8 mouse cellular contexts compared by ENCODE assay signal in the genomic region with DNA sequence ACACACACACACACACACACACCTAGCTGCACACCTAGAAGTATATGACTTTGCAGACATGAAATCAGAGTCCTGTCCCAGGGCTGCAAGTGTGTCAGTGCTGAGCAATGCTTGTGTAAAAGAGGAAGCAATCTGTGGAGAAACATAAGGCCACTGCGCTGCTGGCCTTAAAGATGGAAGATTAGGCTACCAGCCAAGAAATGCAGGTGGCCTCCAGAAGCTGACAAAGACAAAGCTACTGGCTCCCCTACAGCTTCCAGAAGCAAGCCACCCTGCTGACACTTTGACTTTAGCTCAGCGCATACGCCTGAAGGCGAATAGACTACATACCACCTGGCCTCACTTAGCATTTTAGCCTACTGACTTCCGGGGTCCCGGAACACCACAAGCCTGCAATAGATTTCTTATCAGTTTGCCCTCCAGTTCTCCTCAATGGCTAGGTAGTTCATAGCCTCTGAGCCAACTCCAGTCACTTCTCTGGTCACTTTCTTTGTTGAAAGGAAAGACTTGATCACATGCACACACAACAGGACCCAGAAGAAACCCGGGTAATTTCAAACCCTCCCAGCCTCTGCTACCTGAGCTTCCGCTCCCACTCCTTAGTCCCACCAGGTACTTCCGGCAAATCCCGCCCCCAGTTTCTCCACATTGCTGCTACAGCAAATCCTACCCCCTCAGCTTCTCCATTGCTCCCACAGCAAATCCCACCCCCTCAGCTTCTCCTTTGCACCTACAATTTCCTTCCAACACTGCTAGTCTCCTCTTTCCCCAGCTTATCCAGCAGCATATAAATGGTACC. TPM values are rescaled to one million over a fixed set of nuclear protein-coding genes. Genes with fewer than 3 reads are reported as not detected.
DNase-seq lines count a peak whose midpoint lies in the region; ATAC-seq and TF ChIP-seq lines count a peak whose summit lies in the region.

No protein-coding gene starts in this region.

- peak; percentile 49; the same call in 1 of the 2 replicates for ATAC-seq in hindbrain, embryonic 13.5 days (ENCODE audit: low FRiP score)
- ATAC-seq in hindbrain, embryonic 11.5 days (ENCODE audit: low FRiP score), result no peak
- ATAC-seq in kidney, postnatal 0 days (replicated peaks; ENCODE audit: low FRiP score, low read depth), result no peak
- ATAC-seq in erythroid progenitor cell, adult 5-6 weeks (replicated peaks; ENCODE audit: low FRiP score, poor library complexity, severe bottlenecking), result no peak

- TF ChIP-seq CTCF in kidney, postnatal 0 days (IDR thresholded peaks at IDR 0.05; ENCODE audit: low read depth), result no peak

- no peak overlapping the region for H3K4me3 ChIP-seq in hindbrain, embryonic 13.5 days
- H3K4me3 ChIP-seq in hindbrain, embryonic 11.5 days (ENCODE audit: low read depth, low read length), result no peak overlapping the region
- H3K4me3 ChIP-seq in kidney, postnatal 0 days (replicated peaks; ENCODE audit: low read depth, low read length), result no peak overlapping the region

- H3K36me3 ChIP-seq in hindbrain, embryonic 13.5 days, result no peaks in the 10 kb centered on the region
- no peaks in the 10 kb centered on the region for H3K36me3 ChIP-seq in hindbrain, embryonic 11.5 days (ENCODE audit: control insufficient read depth, insufficient read depth, low read length)
- no peaks in the 10 kb centered on the region for H3K36me3 ChIP-seq in kidney, postnatal 0 days (ENCODE audit: insufficient read depth, low read length)

- no peaks in the 10 kb centered on the region for H3K27me3 ChIP-seq in hindbrain, embryonic 13.5 days
- no peaks in the 10 kb centered on the region for H3K27me3 ChIP-seq in hindbrain, embryonic 11.5 days (ENCODE audit: control insufficient read depth, insufficient read depth, low read length)
- H3K27me3 ChIP-seq in kidney, postnatal 0 days (ENCODE audit: insufficient read depth, low read length), result no peaks in the 10 kb centered on the region

- no peaks in the 10 kb centered on the region for H3K9me3 ChIP-seq in hindbrain, embryonic 13.5 days
- H3K9me3 ChIP-seq in hindbrain, embryonic 11.5 days (ENCODE audit: control insufficient read depth, low read length), result no peaks in the 10 kb centered on the region
- H3K9me3 ChIP-seq in kidney, postnatal 0 days (replicated peaks; ENCODE audit: low read length), result no peaks in the 10 kb centered on the region

- no peak overlapping the region for H3K4me2 ChIP-seq in hindbrain, embryonic 13.5 days
- H3K4me2 ChIP-seq in hindbrain, embryonic 11.5 days (replicated peaks; ENCODE audit: low read depth, low read length), result no peak overlapping the region
- H3K4me2 ChIP-seq in kidney, postnatal 0 days (ENCODE audit: low read length), result no peak overlapping the region

- peaks cover 16% of the 10 kb centered on the region; the same call in 1 of the 2 replicates for H3K4me1 ChIP-seq in hindbrain, embryonic 13.5 days (replicated peaks)
- H3K4me1 ChIP-seq in hindbrain, embryonic 11.5 days (replicated peaks; ENCODE audit: control insufficient read depth, insufficient read depth, low read length), result no peaks in the 10 kb centered on the region
- no peaks in the 10 kb centered on the region for H3K4me1 ChIP-seq in kidney, postnatal 0 days (replicated peaks; ENCODE audit: insufficient read depth, low read length)

- H3K27ac ChIP-seq in hindbrain, embryonic 13.5 days, result peak overlapping the region; percentile 30; the same call in 1 of the 2 replicates
- H3K27ac ChIP-seq in hindbrain, embryonic 11.5 days (ENCODE audit: low read depth, low read length), result no peak overlapping the region
- H3K27ac ChIP-seq in kidney, postnatal 0 days, result no peak overlapping the region

- no peak for DNase-seq in hindbrain, embryonic 11.5 days (ENCODE audit: low spot score)
- DNase-seq in CD4-positive, CD25-positive, alpha-beta regulatory T cell, adult 2 months (ENCODE audit: low read depth, low spot score), result peak; percentile 22
- DNase-seq in brain, adult 2 months (ENCODE audit: low read depth, low spot score), result peak; percentile 79
- peak; percentile 19 for DNase-seq in kidney, postnatal 0 days (ENCODE audit: low spot score)
- DNase-seq in urinary bladder, postnatal 4 days (ENCODE audit: low spot score in 2 of 2), result no peak
- no peak for DNase-seq in heart, postnatal 4 days

- no peak overlapping the region for H3K9ac ChIP-seq in hindbrain, embryonic 13.5 days
- H3K9ac ChIP-seq in hindbrain, embryonic 11.5 days (ENCODE audit: low read depth, low read length), result no peak overlapping the region
- H3K9ac ChIP-seq in kidney, postnatal 0 days (ENCODE audit: low read depth, low read length), result no peak overlapping the region

- WGBS in hindbrain, embryonic 13.5 days, result 45% methylated on average over 10 of the region's 10 CpGs
- WGBS in hindbrain, embryonic 11.5 days, result 53% methylated on average over 10 of the region's 10 CpGs
- 46% methylated on average over 10 of the region's 10 CpGs for WGBS in kidney, postnatal 0 days

RNA-seq across cellular contexts. Expression of gene G3bp2, which starts 23.0 kb away (rescaled TPM):
- polyA plus RNA-seq in hindbrain, embryonic 13.5 days (2015; fragmentation: Nextera tagmentation; extraction: Ambion mirVana), result 425 and 430 TPM in 2 replicates
- polyA plus RNA-seq in hindbrain, embryonic 11.5 days (2014; fragmentation: Nextera tagmentation; extraction: Ambion mirVana), result 333 and 359 TPM in 2 replicates
- 134 and 155 TPM in 2 replicates for polyA plus RNA-seq in kidney, postnatal 0 days (2015; fragmentation: Nextera tagmentation; extraction: Ambion mirVana)
- total RNA-seq in erythroid progenitor cell, adult 5-6 weeks (2015; ENCODE audit: low replicate concordance), result 40.0 and 47.8 TPM in 2 replicates
- total RNA-seq in erythroid progenitor cell, adult 5-6 weeks (2017; ENCODE audit: low replicate concordance), result 60.5 and 68.3 TPM in 2 replicates
- total RNA-seq in heart, postnatal 4 days (2021), result 10 to 100 TPM; 81.1 to 82.9 TPM

RNA-seq across cellular contexts. Expression of gene Uso1, which starts 31.2 kb away (rescaled TPM):
- 43.9 and 44.6 TPM in 2 replicates for polyA plus RNA-seq in hindbrain, embryonic 13.5 days (2015; fragmentation: Nextera tagmentation; extraction: Ambion mirVana)
- 31.3 and 34.1 TPM in 2 replicates for polyA plus RNA-seq in hindbrain, embryonic 11.5 days (2014; fragmentation: Nextera tagmentation; extraction: Ambion mirVana)
- 36.1 and 38.4 TPM in 2 replicates for polyA plus RNA-seq in kidney, postnatal 0 days (2015; fragmentation: Nextera tagmentation; extraction: Ambion mirVana)
- total RNA-seq in erythroid progenitor cell, adult 5-6 weeks (2015; ENCODE audit: low replicate concordance), result 28.5 and 44.9 TPM in 2 replicates
- 20.8 and 36.7 TPM in 2 replicates for total RNA-seq in erythroid progenitor cell, adult 5-6 weeks (2017; ENCODE audit: low replicate concordance)
- 10 to 100 TPM; 46.4 to 47.3 TPM for total RNA-seq in heart, postnatal 4 days (2021)

Comparison
In these comparisons a context has a peak if more than half of its experiments do, and no peak if none do; other contexts are left out.
1. DNase-seq: peak in CD4-positive, CD25-positive, alpha-beta regulatory T cell, adult 2 months (single experiment), brain, adult 2 months (single experiment) and kidney, postnatal 0 days (single experiment); none in hindbrain, embryonic 11.5 days (single experiment), urinary bladder, postnatal 4 days (0 of 2) and heart, postnatal 4 days (single experiment).